Mouse (Mus musculus): ENCODE results near the gene Trip12. TPM values are rescaled to one million over a fixed set of nuclear protein-coding genes. Genes with fewer than 3 reads are reported as not detected.

Trip12 gene
- polyA plus RNA-seq, 1 experiment from 2014 or later = 82.7 TPM

DNA sequence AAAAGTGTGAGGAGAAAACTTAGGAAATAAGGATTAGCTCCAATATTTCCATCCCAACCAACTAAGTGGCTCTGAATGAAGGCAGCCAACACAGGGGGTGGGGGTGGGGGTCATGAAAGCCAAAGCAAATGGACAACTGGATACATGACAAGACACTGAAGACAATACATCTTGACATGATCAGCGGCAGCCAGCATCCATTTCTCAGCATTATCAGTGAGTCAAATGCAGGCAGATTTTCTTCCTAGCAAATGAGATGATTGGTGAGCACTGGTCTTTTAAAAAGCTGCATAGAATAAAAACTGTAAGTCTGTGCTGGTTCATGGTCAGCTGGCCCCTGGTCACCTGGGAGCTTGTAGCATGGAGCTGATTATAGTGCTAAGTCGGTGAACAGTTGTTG lies 14.7 kb upstream of the Trip12 start:
- H3K4me3 ChIP-seq (ENCODE audit: low read depth, low read length) = no peak overlapping the region
- H3K4me2 ChIP-seq (ENCODE audit: low read depth, low read length) = no peak overlapping the region
- no peaks in the 10 kb centered on the region for H3K36me3 ChIP-seq (replicated peaks; ENCODE audit: control insufficient read depth, insufficient read depth, low read depth, low read length)
- no peak overlapping the region for H3K9ac ChIP-seq (replicated peaks; ENCODE audit: low read length)
- no peak overlapping the region for H3K27ac ChIP-seq (replicated peaks; ENCODE audit: low read depth, low read length)
- no peaks in the 10 kb centered on the region for H3K27me3 ChIP-seq (ENCODE audit: control insufficient read depth, insufficient read depth, low read length)
- 77% methylated on average over 2 of the region's 2 CpGs for WGBS
- no peaks in the 10 kb centered on the region for H3K9me3 ChIP-seq (replicated peaks; ENCODE audit: control insufficient read depth, low read length)
- H3K4me1 ChIP-seq (ENCODE audit: control insufficient read depth, insufficient read depth, low read length) = no peaks in the 10 kb centered on the region
- no peak for DNase-seq (ENCODE audit: low spot score)
- no peak for ATAC-seq (replicated peaks; ENCODE audit: insufficient number of reproducible peaks, low FRiP score, low TSS enrichment, low read depth)

- Histone ChIP-seq H3K27ac (replicated peaks; ENCODE audit: low read depth, low read length) (no peak overlapping the region), H3K9ac (replicated peaks; ENCODE audit: low read length) (no peak overlapping the region), H3K27me3 (ENCODE audit: control insufficient read depth, insufficient read depth, low read length) (no peaks in the 10 kb centered on the region), H3K4me1 (ENCODE audit: control insufficient read depth, insufficient read depth, low read length) (no peaks in the 10 kb centered on the region), H3K9me3 (replicated peaks; ENCODE audit: control insufficient read depth, low read length) (no peaks in the 10 kb centered on the region), H3K4me3 (ENCODE audit: low read depth, low read length) (no peak overlapping the region), H3K4me2 (ENCODE audit: low read depth, low read length) (no peak overlapping the region), H3K36me3 (replicated peaks; ENCODE audit: control insufficient read depth, insufficient read depth, low read depth, low read length) (no peaks in the 10 kb centered on the region)
- WGBS = 89% methylated on average over 1 of the region's 1 CpGs
- DNase-seq (ENCODE audit: low spot score) = no peak
- ATAC-seq (replicated peaks; ENCODE audit: insufficient number of reproducible peaks, low FRiP score, low TSS enrichment, low read depth) = no peak
These were observed 13.4 kb upstream of the Trip12 start for GRCm38 (mm10) chr1:84853721-84854120.

DNA sequence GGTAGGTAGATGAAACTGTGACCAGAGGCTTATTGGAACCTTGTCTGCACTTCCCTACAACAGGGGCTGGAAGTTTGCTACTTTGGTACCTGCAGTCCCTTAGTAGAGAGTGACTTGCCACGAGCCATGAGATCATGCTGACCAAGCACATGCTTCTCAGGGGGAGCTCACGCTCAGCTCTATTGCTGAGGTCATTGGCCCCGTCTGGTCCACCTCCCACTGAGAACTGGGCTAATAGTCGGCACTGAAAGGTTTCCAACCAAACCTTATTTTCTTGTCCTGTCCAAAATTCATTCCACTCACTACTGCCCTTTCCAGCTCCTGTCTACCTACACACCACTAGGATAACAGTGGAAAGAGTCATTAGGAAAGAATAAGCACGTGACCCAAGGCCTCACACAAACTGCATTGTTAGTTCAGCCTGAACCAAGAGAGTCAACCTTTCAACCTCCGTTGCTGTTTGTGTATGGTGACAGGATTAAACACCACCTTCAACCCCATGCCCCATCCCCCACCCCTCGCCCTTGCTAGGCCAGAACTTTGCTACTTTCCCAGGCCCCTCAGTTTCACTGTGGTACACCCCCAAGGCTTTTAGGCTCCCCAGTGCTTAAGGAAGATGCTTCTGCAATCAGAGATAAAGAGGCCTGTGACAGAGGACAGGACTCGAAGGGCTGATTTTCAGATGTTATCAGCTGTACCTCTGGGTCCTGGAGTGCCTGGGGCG lies 11.4 kb upstream of the Trip12 start:
- H3K4me3 ChIP-seq (ENCODE audit: low read depth, low read length) = no peak overlapping the region
- H3K4me1 ChIP-seq (ENCODE audit: control insufficient read depth, insufficient read depth, low read length) = no peaks in the 10 kb centered on the region
- no peaks in the 10 kb centered on the region for H3K9me3 ChIP-seq (replicated peaks; ENCODE audit: control insufficient read depth, low read length)
- ATAC-seq (replicated peaks; ENCODE audit: insufficient number of reproducible peaks, low FRiP score, low TSS enrichment, low read depth) = no peak
- H3K36me3 ChIP-seq (replicated peaks; ENCODE audit: control insufficient read depth, insufficient read depth, low read depth, low read length) = no peaks in the 10 kb centered on the region
- no peak overlapping the region for H3K4me2 ChIP-seq (ENCODE audit: low read depth, low read length)
- no peak overlapping the region for H3K27ac ChIP-seq (replicated peaks; ENCODE audit: low read depth, low read length)
- no peak overlapping the region for H3K9ac ChIP-seq (replicated peaks; ENCODE audit: low read length)
- H3K27me3 ChIP-seq (ENCODE audit: control insufficient read depth, insufficient read depth, low read length) = no peaks in the 10 kb centered on the region
- WGBS = 22% methylated on average over 9 of the region's 9 CpGs
- DNase-seq (ENCODE audit: low spot score) = no peak

DNA sequence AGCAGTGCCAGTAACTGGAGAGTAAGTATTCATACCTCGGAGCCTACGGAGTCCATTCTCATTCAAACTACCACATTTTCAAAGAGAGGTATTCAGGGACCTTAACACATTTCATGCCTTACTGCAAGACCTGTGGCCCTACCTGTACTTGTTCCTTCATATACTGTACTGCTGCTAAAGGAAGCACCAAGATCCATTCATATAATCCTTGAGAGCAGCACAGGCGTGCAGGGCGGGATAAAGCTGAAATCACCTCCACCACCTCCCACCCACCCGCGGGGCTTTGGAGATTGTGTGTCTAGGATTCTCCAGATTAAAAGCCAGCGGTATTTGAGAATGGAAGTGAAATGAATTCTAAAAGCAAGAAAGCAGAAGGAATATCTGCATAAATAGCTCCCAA lies 10.2 kb upstream of the Trip12 start:
- no peak overlapping the region for H3K4me3 ChIP-seq (ENCODE audit: low read depth, low read length)
- H3K27ac ChIP-seq (replicated peaks; ENCODE audit: low read depth, low read length) = no peak overlapping the region
- DNase-seq (ENCODE audit: low spot score) = no peak
- no peak for ATAC-seq (replicated peaks; ENCODE audit: insufficient number of reproducible peaks, low FRiP score, low TSS enrichment, low read depth)
- no peaks in the 10 kb centered on the region for H3K36me3 ChIP-seq (replicated peaks; ENCODE audit: control insufficient read depth, insufficient read depth, low read depth, low read length)
- no peak overlapping the region for H3K9ac ChIP-seq (replicated peaks; ENCODE audit: low read length)
- no peaks in the 10 kb centered on the region for H3K4me1 ChIP-seq (ENCODE audit: control insufficient read depth, insufficient read depth, low read length)
- no peaks in the 10 kb centered on the region for H3K9me3 ChIP-seq (replicated peaks; ENCODE audit: control insufficient read depth, low read length)
- H3K4me2 ChIP-seq (ENCODE audit: low read depth, low read length) = no peak overlapping the region
- H3K27me3 ChIP-seq (ENCODE audit: control insufficient read depth, insufficient read depth, low read length) = no peaks in the 10 kb centered on the region
- WGBS = 89% methylated on average over 7 of the region's 7 CpGs

DNA sequence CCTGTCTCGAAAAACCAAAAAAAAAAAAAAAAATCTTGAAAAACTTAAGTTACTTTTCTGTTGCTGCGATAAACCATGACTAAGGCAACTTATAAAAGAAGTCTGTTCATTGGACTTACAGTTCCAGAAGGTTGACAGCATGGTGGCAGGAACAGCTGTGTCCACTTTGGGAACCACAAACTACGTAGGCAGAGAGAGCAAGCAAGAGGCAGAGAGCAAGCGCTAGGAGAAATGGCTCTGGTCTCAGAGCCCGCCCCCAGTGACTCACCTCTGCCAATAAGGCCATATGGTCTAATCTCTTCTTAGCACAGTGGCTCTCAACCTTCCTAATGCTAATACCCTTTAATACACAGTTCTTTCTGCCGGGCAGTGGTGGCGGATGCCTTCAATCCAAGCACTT lies 9.5 kb upstream of the Trip12 start:
- 91% methylated on average over 7 of the region's 7 CpGs for WGBS
- no peak overlapping the region for H3K4me3 ChIP-seq (ENCODE audit: low read depth, low read length)
- no peaks in the 10 kb centered on the region for H3K9me3 ChIP-seq (replicated peaks; ENCODE audit: control insufficient read depth, low read length)
- ATAC-seq (replicated peaks; ENCODE audit: insufficient number of reproducible peaks, low FRiP score, low TSS enrichment, low read depth) (no peak), DNase-seq (ENCODE audit: low spot score) (no peak)
- H3K4me1 ChIP-seq (ENCODE audit: control insufficient read depth, insufficient read depth, low read length) = no peaks in the 10 kb centered on the region
- H3K9ac ChIP-seq (replicated peaks; ENCODE audit: low read length) = no peak overlapping the region
- no peak overlapping the region for H3K27ac ChIP-seq (replicated peaks; ENCODE audit: low read depth, low read length)
- H3K4me2 ChIP-seq (ENCODE audit: low read depth, low read length) = no peak overlapping the region
- no peaks in the 10 kb centered on the region for H3K36me3 ChIP-seq (replicated peaks; ENCODE audit: control insufficient read depth, insufficient read depth, low read depth, low read length)
- no peaks in the 10 kb centered on the region for H3K27me3 ChIP-seq (ENCODE audit: control insufficient read depth, insufficient read depth, low read length)

- 90% methylated on average over 6 of the region's 6 CpGs for WGBS
- DNase-seq (ENCODE audit: low spot score) (no peak), ATAC-seq (replicated peaks; ENCODE audit: insufficient number of reproducible peaks, low FRiP score, low TSS enrichment, low read depth) (no peak)
- Histone ChIP-seq H3K4me3 (ENCODE audit: low read depth, low read length) (no peak overlapping the region), H3K4me1 (ENCODE audit: control insufficient read depth, insufficient read depth, low read length) (no peaks in the 10 kb centered on the region), H3K27me3 (ENCODE audit: control insufficient read depth, insufficient read depth, low read length) (no peaks in the 10 kb centered on the region), H3K9ac (replicated peaks; ENCODE audit: low read length) (no peak overlapping the region), H3K27ac (replicated peaks; ENCODE audit: low read depth, low read length) (no peak overlapping the region), H3K36me3 (replicated peaks; ENCODE audit: control insufficient read depth, insufficient read depth, low read depth, low read length) (no peaks in the 10 kb centered on the region), H3K9me3 (replicated peaks; ENCODE audit: control insufficient read depth, low read length) (no peaks in the 10 kb centered on the region), H3K4me2 (ENCODE audit: low read depth, low read length) (no peak overlapping the region)
These were observed 8.6 kb upstream of the Trip12 start for GRCm38 (mm10) chr1:84848801-84849455.

- Histone ChIP-seq H3K9me3 (replicated peaks; ENCODE audit: control insufficient read depth, low read length) (no peaks in the 10 kb centered on the region), H3K27me3 (ENCODE audit: control insufficient read depth, insufficient read depth, low read length) (no peaks in the 10 kb centered on the region), H3K27ac (replicated peaks; ENCODE audit: low read depth, low read length) (no peak overlapping the region), H3K4me3 (ENCODE audit: low read depth, low read length) (no peak overlapping the region), H3K4me1 (ENCODE audit: control insufficient read depth, insufficient read depth, low read length) (no peaks in the 10 kb centered on the region), H3K4me2 (ENCODE audit: low read depth, low read length) (no peak overlapping the region), H3K36me3 (replicated peaks; ENCODE audit: control insufficient read depth, insufficient read depth, low read depth, low read length) (no peaks in the 10 kb centered on the region), H3K9ac (replicated peaks; ENCODE audit: low read length) (no peak overlapping the region)
- WGBS = 99% methylated on average over 3 of the region's 3 CpGs
- DNase-seq (ENCODE audit: low spot score) = no peak
- ATAC-seq (replicated peaks; ENCODE audit: insufficient number of reproducible peaks, low FRiP score, low TSS enrichment, low read depth) = no peak
These were observed 8.0 kb upstream of the Trip12 start for GRCm38 (mm10) chr1:84848335-84848734.

- 86% methylated on average over 7 of the region's 7 CpGs for WGBS
- DNase-seq (ENCODE audit: low spot score) = no peak
- H3K4me1 ChIP-seq (ENCODE audit: control insufficient read depth, insufficient read depth, low read length) = no peaks in the 10 kb centered on the region
- H3K27ac ChIP-seq (replicated peaks; ENCODE audit: low read depth, low read length) = no peak overlapping the region
- no peaks in the 10 kb centered on the region for H3K36me3 ChIP-seq (replicated peaks; ENCODE audit: control insufficient read depth, insufficient read depth, low read depth, low read length)
- no peak overlapping the region for H3K4me3 ChIP-seq (ENCODE audit: low read depth, low read length)
- H3K9me3 ChIP-seq (replicated peaks; ENCODE audit: control insufficient read depth, low read length) = no peaks in the 10 kb centered on the region
- no peaks in the 10 kb centered on the region for H3K27me3 ChIP-seq (ENCODE audit: control insufficient read depth, insufficient read depth, low read length)
- no peak overlapping the region for H3K4me2 ChIP-seq (ENCODE audit: low read depth, low read length)
- no peak overlapping the region for H3K9ac ChIP-seq (replicated peaks; ENCODE audit: low read length)
- ATAC-seq (replicated peaks; ENCODE audit: insufficient number of reproducible peaks, low FRiP score, low TSS enrichment, low read depth) = no peak
These were observed 7.4 kb upstream of the Trip12 start for GRCm38 (mm10) chr1:84847698-84848097.
